Mouse (Mus musculus): ENCODE data around the gene Pgm3. TPM values are rescaled to one million over a fixed set of nuclear protein-coding genes. Genes with fewer than 3 reads are reported as not detected.

Gene Pgm3
- polyA plus RNA-seq, 1 experiment from 2014 or later = 35.0 TPM

Other genes with a start within 250 kb of the Pgm3 start
- gene Ube2cbp, start 106.9 kb downstream of the Pgm3 start, polyA plus RNA-seq (2015; fragmentation: Nextera tagmentation; extraction: Ambion mirVana) = 6.9 and 7.9 TPM in 2 replicates
- 32.8 and 33.2 TPM in 2 replicates for gene Dop1a, start 104.7 kb downstream of the Pgm3 start, polyA plus RNA-seq (2015; fragmentation: Nextera tagmentation; extraction: Ambion mirVana)
- gene Rwdd2a, start 149 bp upstream of the Pgm3 start, polyA plus RNA-seq (2015; fragmentation: Nextera tagmentation; extraction: Ambion mirVana) = 25.2 and 29.3 TPM in 2 replicates
- 49.8 and 52.6 TPM in 2 replicates for gene Me1, start 124.1 kb upstream of the Pgm3 start, polyA plus RNA-seq (2015; fragmentation: Nextera tagmentation; extraction: Ambion mirVana)
- gene Prss35, start 171.8 kb upstream of the Pgm3 start, polyA plus RNA-seq (2015; fragmentation: Nextera tagmentation; extraction: Ambion mirVana) = 6.2 and 7.2 TPM in 2 replicates

Data from hindbrain, embryonic 15.5 days (tissue).